ENCODE assay signal across 15 mouse cellular contexts in the genomic region with DNA sequence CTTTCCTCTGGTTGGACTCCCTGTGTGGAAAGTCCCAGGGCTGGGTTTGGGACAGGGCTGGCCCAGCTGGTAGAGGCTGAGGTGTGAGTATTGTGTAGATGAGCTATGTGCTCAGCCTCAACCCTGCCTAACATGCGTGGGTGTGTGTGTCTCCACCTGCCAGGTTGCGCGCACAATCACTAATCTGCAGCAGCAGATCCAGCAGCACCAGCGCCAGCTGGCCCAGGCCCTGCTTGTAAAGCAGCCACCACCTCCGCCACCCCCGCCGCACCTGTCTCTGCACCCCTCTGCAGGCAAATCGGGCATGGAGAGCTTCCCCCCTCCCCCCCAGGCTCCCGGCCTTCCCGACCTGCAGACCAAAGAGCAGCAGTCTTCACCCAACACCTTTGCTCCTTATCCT. TPM values are rescaled to one million over a fixed set of nuclear protein-coding genes. Genes with fewer than 3 reads are reported as not detected.
DNase-seq lines count a peak whose midpoint lies in the region; ATAC-seq and TF ChIP-seq lines count a peak whose summit lies in the region.
"Had no signal": no experiment of that assay in that cellular context is flagged by ENCODE, and none has a peak within 500 bp of the region (broad histone marks: within the 10 kb centered on the region; RNA-seq: fewer than 3 reads in every experiment).

No protein-coding gene starts in this region.

- H3K4me3 ChIP-seq in midbrain, postnatal 0 days (ENCODE audit: low read depth, low read length), result no peak overlapping the region
- H3K4me3 ChIP-seq: lung, embryonic 15.5 days had no signal

- no peaks in the 10 kb centered on the region for H3K27me3 ChIP-seq in midbrain, postnatal 0 days (ENCODE audit: insufficient read depth, low read length)
- H3K27me3 ChIP-seq: lung, embryonic 15.5 days had no signal

- DNase-seq in cerebellum, adult 11 months, result peak; percentile 30
- peak; percentile 82 to 85 for DNase-seq in right cerebral cortex, adult 2 months (ENCODE audit: low spot score in 2 of 2)
- no peak for DNase-seq in right cerebral cortex, postnatal 14 days
- peak; percentile 84 to 86 for DNase-seq in layer of hippocampus, postnatal 36 days
- DNase-seq in telencephalon, adult 2 months (ENCODE audit: low read depth, low spot score), result peak; percentile 70
- no peak for DNase-seq in adrenal gland, postnatal 14 days
- no peak for DNase-seq in midbrain, postnatal 0 days (ENCODE audit: low spot score)
- DNase-seq: adrenal gland, postnatal 36 days; spleen, adult 18-20 months had no signal

- no peak overlapping the region for H3K4me2 ChIP-seq in midbrain, postnatal 0 days (ENCODE audit: low read depth, low read length, poor library complexity, severe bottlenecking)
- H3K4me2 ChIP-seq: lung, embryonic 15.5 days had no signal

- H3K27ac ChIP-seq in midbrain, postnatal 0 days (ENCODE audit: low read depth, low read length), result no peak overlapping the region
- H3K27ac ChIP-seq: hindbrain, postnatal 0 days; lung, embryonic 15.5 days had no signal

- H3K4me1 ChIP-seq in midbrain, postnatal 0 days (ENCODE audit: insufficient read depth, low read length), result no peaks in the 10 kb centered on the region
- H3K4me1 ChIP-seq: lung, embryonic 15.5 days had no signal

- H3K9me3 ChIP-seq in midbrain, postnatal 0 days (ENCODE audit: low read length), result no peaks in the 10 kb centered on the region
- H3K9me3 ChIP-seq: lung, embryonic 15.5 days had no signal

- no peak for TF ChIP-seq CTCF in midbrain, postnatal 0 days (IDR thresholded peaks at IDR 0.05)

- WGBS in midbrain, postnatal 0 days, result 91% methylated on average over 10 of the region's 10 CpGs

- ATAC-seq in cerebellum, adult (ENCODE audit: insufficient number of reproducible peaks, low FRiP score, low TSS enrichment), result no peak; the same call in 1 of the 2 replicates
- no peak for ATAC-seq in midbrain, postnatal 0 days (ENCODE audit: low FRiP score)
- ATAC-seq: hindbrain, postnatal 0 days had no signal

- no peak overlapping the region for H3K9ac ChIP-seq in midbrain, postnatal 0 days (replicated peaks; ENCODE audit: low read length, poor library complexity, severe bottlenecking)
- H3K9ac ChIP-seq: lung, embryonic 15.5 days had no signal

- H3K36me3 ChIP-seq in midbrain, postnatal 0 days (ENCODE audit: insufficient read depth, low read length), result peaks cover 76% of the 10 kb centered on the region

RNA-seq across cellular contexts. Expression of a gene that starts 32.5 kb away (rescaled TPM):
- under 1 TPM; 0.47 to 0.83 TPM for total RNA-seq in layer of hippocampus, postnatal 36 days (2021)
- 5.3 and 8.3 TPM in 2 replicates for total RNA-seq in adrenal gland, postnatal 14 days (2021)
- total RNA-seq in midbrain, postnatal 0 days (2014; rRNA removed), result 0.33 and 3.2 TPM in 2 replicates
- polyA plus RNA-seq in midbrain, postnatal 0 days (2015; fragmentation: Nextera tagmentation; extraction: Ambion mirVana), result 0.79 and 1.2 TPM in 2 replicates

RNA-seq across cellular contexts. Expression of a gene that starts 32.6 kb away (rescaled TPM):
- total RNA-seq in layer of hippocampus, postnatal 36 days (2021), result 1 to 10 TPM; 7.3 to 9.7 TPM
- total RNA-seq in adrenal gland, postnatal 14 days (2021), result 35.1 and 35.7 TPM in 2 replicates
- total RNA-seq in midbrain, postnatal 0 days (2014; rRNA removed), result 2.8 and 3.9 TPM in 2 replicates
- 2.2 and 3.1 TPM in 2 replicates for polyA plus RNA-seq in midbrain, postnatal 0 days (2015; fragmentation: Nextera tagmentation; extraction: Ambion mirVana)

RNA-seq across cellular contexts. Expression of a gene that starts 48.0 kb away (rescaled TPM):
- total RNA-seq in layer of hippocampus, postnatal 36 days (2021), result under 1 TPM in 1 of 2 experiments, not detected in 1; 0.61 TPM
- 0.44 TPM in 1 of 2 replicates, not detected in the other for total RNA-seq in adrenal gland, postnatal 14 days (2021)
- total RNA-seq in midbrain, postnatal 0 days (2014; rRNA removed), result not detected in 2 replicates
- polyA plus RNA-seq in midbrain, postnatal 0 days (2015; fragmentation: Nextera tagmentation; extraction: Ambion mirVana), result not detected in 2 replicates
- total RNA-seq: adrenal gland, postnatal 36 days; gastrocnemius, postnatal 4 days; hindbrain, postnatal 0 days had no signal
- polyA plus RNA-seq: cerebellum, adult 2 months; hindbrain, postnatal 0 days; kidney, embryonic 14.5 days had no signal

Comparison
In these comparisons a context has a peak if more than half of its experiments do, and no peak if none do; other contexts are left out.
1. DNase-seq: peak in cerebellum, adult 11 months (single experiment), right cerebral cortex, adult 2 months (2 of 2), layer of hippocampus, postnatal 36 days (2 of 2) and telencephalon, adult 2 months (single experiment); none in right cerebral cortex, postnatal 14 days (single experiment), adrenal gland, postnatal 14 days (single experiment) and midbrain, postnatal 0 days (single experiment).